Mouse (Mus musculus): Measurements from ENCODE around the gene Slc12a8.
"Not testable (repeated sequence)": the region's sequence is repeated elsewhere in the genome, so short reads cannot be mapped to it uniquely, and the experiment has no call there.

Gene Slc12a8

GRCm38 (mm10) chr16:33516807-33517565, at the start of gene Slc12a8:
Slc12a8 (plus strand) TSS chr16:33517328.
- peak; percentile 37 for DNase-seq

GRCm38 (mm10) chr16:33467451-33467850, 49.7 kb upstream of the Slc12a8 start:
- DNase-seq = no peak

DNA sequence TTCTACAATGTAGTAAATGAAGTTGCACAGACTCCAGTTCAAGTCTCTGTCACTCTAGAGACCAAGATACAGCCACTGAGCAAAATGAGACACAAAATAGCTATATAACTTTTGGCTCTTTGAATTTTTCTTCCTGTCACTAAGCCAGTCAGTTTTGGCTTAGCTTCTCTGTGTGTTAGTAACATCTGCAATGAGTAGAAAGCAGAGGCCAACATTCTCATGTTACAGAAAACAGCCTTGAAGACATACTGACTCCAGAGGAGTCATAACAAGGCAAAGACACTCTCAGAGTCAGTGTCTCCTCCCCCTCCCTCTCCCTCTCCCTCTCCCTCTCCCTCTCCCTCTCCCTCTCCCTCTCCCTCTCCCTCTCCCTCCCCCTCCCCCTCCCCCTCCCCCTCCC, 47.2 kb upstream of the Slc12a8 start:
- DNase-seq = no peak

GRCm38 (mm10) chr16:33474381-33474780, 42.7 kb upstream of the Slc12a8 start:
- no peak for DNase-seq

- no peak for DNase-seq
Observed at GRCm38 (mm10) chr16:33479926-33480325, 37.2 kb upstream of the Slc12a8 start.

GRCm38 (mm10) chr16:33481148-33481547, 36.0 kb upstream of the Slc12a8 start:
- DNase-seq = no peak

- no peak for DNase-seq
Observed at GRCm38 (mm10) chr16:33482309-33482708, 34.8 kb upstream of the Slc12a8 start.

DNA sequence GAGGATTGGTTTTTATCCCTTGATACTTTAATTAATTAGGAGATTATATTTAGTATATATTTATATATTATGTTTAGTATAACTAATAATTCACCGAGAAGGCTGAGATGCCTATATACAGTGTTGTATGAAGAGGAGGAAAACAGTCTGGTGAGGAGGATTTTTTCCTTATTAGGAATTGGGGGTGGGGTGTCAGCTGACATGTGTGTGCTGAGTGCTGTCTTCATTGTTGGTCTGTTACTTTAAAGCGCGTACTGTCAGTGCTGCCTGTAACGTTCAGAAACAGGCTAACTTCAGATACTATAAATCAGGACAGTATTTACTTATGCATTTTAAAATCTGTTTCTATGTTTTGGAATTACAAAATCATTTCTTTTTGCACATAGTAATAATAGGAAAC, 29.4 kb upstream of the Slc12a8 start:
- DNase-seq = no peak

- DNase-seq = no peak
Observed at GRCm38 (mm10) chr16:33494374-33494773, 22.8 kb upstream of the Slc12a8 start.

- DNase-seq = no peak
Observed at GRCm38 (mm10) chr16:33508082-33508481, 9.0 kb upstream of the Slc12a8 start.

DNA sequence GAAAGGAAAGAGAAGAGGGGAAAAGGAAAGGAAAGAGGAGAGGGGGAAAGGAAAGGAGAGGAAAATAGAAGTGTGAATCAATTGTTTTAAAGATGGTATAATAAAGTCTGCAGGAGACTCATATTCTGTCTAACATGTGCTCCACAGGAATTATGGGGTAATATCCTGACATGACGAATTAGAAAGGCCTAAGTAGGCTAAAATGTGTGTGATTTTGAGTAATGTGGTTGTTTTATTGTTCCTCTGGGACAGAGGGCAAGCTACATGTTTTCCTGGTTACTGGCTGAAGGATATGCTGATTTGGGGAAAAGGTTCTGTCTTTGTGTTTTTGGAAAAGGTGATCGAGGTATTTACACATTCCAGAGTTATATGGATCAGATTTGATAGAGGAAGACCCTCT, 7.9 kb upstream of the Slc12a8 start:
- DNase-seq = not testable (repeated sequence)

DNA sequence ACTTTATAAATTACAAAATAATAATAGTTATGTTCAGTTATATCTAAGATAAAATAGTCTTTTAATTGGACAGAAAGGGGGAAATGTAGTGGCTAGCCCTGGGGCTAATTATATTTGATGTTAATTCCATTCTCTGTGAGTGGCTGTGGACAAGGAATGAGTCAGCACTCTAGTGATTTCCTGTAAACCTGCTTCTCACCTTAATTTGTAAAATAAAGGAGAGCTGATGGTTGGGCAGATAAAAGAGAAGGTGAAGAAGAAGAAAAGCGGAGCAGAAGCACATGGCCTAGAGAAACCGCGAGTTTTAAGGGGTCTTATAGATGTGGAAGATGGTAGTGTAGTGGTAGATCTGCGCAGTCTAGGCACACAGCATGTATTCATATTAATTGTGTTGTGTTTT, 6.3 kb upstream of the Slc12a8 start:
- not testable (repeated sequence) for DNase-seq

GRCm38 (mm10) chr16:33512555-33512954, 4.6 kb upstream of the Slc12a8 start:
- DNase-seq = no peak

DNA sequence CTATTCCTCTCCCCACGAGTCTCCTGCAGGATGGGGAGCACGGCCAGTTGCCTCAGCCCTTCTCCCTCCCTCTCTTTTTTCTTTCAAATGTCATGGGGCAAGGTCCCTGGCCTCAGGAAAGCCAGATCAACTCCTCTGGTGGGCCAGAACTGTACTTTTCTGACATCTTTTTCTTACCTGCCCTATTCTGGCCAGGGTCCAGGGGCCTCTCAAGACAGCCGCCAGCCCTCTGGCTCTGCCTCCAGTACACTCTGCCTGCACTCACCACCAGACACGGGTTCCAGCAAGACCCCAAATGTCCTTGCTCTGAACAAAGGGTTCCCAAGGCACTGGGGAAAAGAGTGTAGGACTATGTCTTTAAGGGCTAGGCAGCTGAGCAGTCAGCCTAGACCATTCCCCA, 499 bp downstream of the Slc12a8 start:
- peak; percentile 23 for DNase-seq

GRCm38 (mm10) chr16:33518236-33518635, 1.1 kb downstream of the Slc12a8 start:
- no peak for DNase-seq

- no peak for DNase-seq
Observed at GRCm38 (mm10) chr16:33519916-33520568, 2.9 kb downstream of the Slc12a8 start.

DNA sequence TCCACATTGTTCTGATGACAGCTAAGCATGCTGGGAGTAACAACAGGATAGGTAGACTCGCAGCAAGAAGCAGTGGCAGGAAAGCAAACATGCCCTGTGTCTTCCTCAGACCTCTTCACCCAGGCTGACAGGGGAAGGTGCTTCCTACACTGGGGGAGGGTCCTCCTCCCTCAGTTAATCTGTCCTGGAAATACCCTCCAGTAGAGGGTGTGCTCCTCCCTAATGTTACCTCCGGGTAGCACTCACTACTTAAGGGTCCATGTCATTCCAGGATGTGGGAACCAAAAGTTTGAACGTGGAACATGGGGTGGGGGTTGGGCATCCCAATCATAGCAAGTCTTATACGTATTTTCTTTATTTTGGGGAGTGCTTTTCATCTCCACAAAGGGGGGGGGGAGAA, 5.4 kb downstream of the Slc12a8 start:
- no peak for DNase-seq

- DNase-seq = no peak
Observed at GRCm38 (mm10) chr16:33523571-33523970, 6.4 kb downstream of the Slc12a8 start.

GRCm38 (mm10) chr16:33529502-33530454, 12.7 kb downstream of the Slc12a8 start:
- no peak for DNase-seq

DNA sequence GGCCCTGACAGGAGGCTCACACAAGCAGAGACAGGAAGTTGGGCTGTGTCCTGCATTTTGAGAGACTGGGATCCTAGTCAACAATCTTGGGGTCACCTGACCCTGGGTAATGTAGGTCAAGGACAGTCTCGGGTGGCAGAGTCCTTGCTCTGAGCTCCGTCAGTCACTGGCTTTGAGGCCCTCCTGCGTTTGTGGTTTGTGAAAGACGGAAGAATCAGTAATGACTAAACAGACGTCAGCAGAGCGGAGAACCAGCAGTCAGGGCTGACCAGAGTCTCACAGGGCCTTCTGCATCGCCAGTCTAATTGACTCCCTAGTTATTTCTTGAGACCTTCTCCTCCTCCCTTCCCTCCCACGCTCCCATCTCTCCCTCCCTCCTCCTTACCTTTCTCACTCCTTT, 14.1 kb downstream of the Slc12a8 start:
- no peak for DNase-seq

DNA sequence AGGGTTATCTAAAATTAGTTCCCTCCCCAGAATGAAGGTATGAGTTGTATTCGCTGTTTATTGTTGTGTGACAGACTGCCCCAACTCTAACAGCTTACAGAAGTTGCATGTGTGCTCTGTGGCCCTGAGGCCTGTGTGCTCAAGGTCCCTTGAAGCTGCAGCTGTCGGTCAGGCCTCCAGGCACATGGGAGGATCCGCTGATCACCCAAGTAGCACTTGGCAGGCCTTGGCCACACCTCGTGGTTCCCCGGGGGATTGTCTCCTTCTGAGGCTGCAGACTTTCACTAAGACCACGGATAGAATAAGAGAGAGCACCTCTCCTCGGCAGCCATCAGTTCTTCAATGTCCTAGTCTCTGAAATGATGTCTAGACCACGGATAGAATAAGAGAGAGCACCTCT, 19.3 kb downstream of the Slc12a8 start:
- DNase-seq = no peak

DNA sequence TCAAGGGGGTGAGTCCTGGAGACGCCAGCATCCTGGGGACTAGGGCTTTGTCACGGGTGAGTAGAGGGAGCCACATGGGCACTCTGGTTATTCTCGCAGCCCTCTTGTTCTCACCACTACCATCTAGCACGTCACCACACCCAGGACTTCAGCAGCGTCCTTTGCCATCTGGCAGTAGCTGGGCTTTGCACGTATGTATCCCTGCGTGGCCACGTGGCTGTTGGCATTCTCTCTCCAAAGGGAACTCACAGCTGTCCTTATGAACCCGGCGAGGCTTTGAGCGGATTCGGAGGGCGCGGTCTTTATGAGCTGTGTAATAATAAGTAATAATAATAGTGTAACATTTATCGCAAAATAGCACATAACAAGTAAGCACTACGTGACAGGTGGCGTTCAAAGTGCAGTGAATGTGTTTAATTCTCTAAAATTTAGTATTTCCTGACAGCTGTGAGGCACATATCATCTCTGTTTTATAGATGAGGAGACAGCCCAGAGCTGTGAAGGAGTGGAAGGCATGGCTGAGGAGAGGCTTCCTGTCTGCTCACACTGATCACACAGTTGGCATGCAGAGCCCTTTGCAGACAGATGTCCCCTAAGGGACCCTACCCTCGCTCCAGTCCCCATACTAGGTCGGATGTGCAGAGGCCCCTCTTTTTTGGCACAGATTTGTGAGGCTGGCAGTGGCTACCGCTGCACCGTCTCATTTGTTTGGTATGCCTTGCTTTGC, 20.5 kb downstream of the Slc12a8 start:
- no peak for DNase-seq

GRCm38 (mm10) chr16:33544346-33544745, 27.2 kb downstream of the Slc12a8 start:
- no peak for DNase-seq
